Mouse (Mus musculus) cerebellum, adult 2 months (tissue): ENCODE measurements at regions not wholly inside any gene's neighbourhood (a gene's known extent, or its start where the extent isn't known, plus 50 kb on each side); places are given as distances from the start of the nearest gene placed in this dataset.

Source experiments
- CTCF ChIP-seq: fragments of 200-500 bp; IDR thresholded peaks from 2 replicates; pipeline ENCODE4 v1.5.1; 2011; ENCODE audit warnings: low read depth, mild to moderate bottlenecking, control low read depth, low read length, moderate library complexity, borderline replicate concordance; ENCODE audit not compliant: insufficient read depth
- POLR2A ChIP-seq: fragments of 200-500 bp; IDR thresholded peaks from 2 replicates; pipeline ENCODE4 v1.6.1; 2011; ENCODE audit warnings: low read length, control low read depth, borderline replicate concordance; ENCODE audit not compliant: insufficient read depth

DNA sequence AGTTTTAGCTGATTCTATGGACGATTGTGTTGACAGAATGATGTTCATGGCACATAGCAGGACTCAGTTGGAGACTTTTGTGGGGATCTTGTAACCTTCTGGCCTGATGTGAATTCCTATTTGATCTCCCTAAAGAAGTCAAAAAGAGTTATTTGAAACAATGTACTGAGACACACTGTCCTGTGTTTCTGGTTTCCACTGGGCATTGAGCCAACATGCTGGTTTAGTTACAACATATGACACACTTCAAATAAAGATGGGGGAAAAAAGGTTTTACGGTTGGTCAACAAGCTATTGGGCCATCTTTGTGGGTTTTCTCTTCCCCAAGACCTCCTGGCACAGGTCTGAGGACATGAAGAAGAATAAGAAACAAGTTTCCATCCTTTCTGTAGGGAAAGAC lies 591.3 kb upstream of the Fat1 start:
- TF ChIP-seq CTCF: no peak
- no peak for TF ChIP-seq POLR2A
